Mouse (Mus musculus) forebrain, embryonic 11.5 days (tissue): Measurements from ENCODE around the gene Reg2. TPM values are rescaled to one million over a fixed set of nuclear protein-coding genes. Genes with fewer than 3 reads are reported as not detected.

Experiments used
- ATAC-seq: fragments of 200-750 bp; cut with Nextera tagmentation; replicated peaks from 2 replicates; pipeline ENCODE4 v1.8.0; 2017; ENCODE audit warnings: moderate TSS enrichment; ENCODE audit not compliant: low FRiP score
- DNase-seq: peaks from one replicate; pipeline ENCODE4 v3.0.0-alpha.2; 2017; ENCODE audit warnings: low spot score
- H3K27ac ChIP-seq: fragments of 300-500 bp; sonication (generic); 2 replicates; pipeline ENCODE4 v1.5.1; 2014; ENCODE audit warnings: low read depth, low read length
- H3K27me3 ChIP-seq: fragments of 300-500 bp; sonication (generic); 2 replicates; pipeline ENCODE4 v1.6.1; 2014; ENCODE audit warnings: mild to moderate bottlenecking, low read length, mixed read lengths; ENCODE audit not compliant: control insufficient read depth, insufficient read depth
- H3K36me3 ChIP-seq: fragments of 300-500 bp; sonication (generic); 2 replicates; pipeline ENCODE4 v1.6.1; 2014; ENCODE audit warnings: mild to moderate bottlenecking, low read length, moderate library complexity, mixed read lengths; ENCODE audit not compliant: control insufficient read depth, insufficient read depth
- H3K4me1 ChIP-seq: fragments of 300-500 bp; sonication (generic); replicated peaks from 2 replicates; pipeline ENCODE4 v1.6.1; 2014; ENCODE audit warnings: low read length, mixed read lengths; ENCODE audit not compliant: control insufficient read depth, insufficient read depth
- H3K4me2 ChIP-seq: fragments of 300-500 bp; sonication (generic); 2 replicates; pipeline ENCODE4 v1.6.1; 2014; ENCODE audit warnings: low read depth, mild to moderate bottlenecking, low read length, moderate library complexity, mixed read lengths; ENCODE audit not compliant: severe bottlenecking
- H3K4me3 ChIP-seq: fragments of 300-500 bp; sonication (generic); 2 replicates; pipeline ENCODE4 v1.5.1; 2014; ENCODE audit warnings: low read depth, low read length
- H3K9ac ChIP-seq: fragments of 300-500 bp; sonication (generic); 2 replicates; pipeline ENCODE4 v1.6.1; 2014; ENCODE audit warnings: low read length
- H3K9me3 ChIP-seq: fragments of 300-500 bp; sonication (generic); 2 replicates; pipeline ENCODE4 v1.6.1; 2016; ENCODE audit warnings: low read length, mixed read lengths; ENCODE audit not compliant: control insufficient read depth
- WGBS: fragments of 180-500 bp; shearing (Covaris S2); extraction: QIAGEN DNeasy Blood & Tissue Kit; methylation state at CpG from one replicate; pipeline ENCODE4 v1.1.7; 2014; 5-methylcytosine and 5-hydroxymethylcytosine counted together
- polyA plus RNA-seq: library from polyadenylated mRNA; unstranded; fragments of >200 nt; fragmentation: Nextera tagmentation; extraction: Ambion mirVana; gene quantifications from 2 replicates; pipeline ENCODE4 v1.2.1, GENCODE M21; 2014

Reg2 gene
- polyA plus RNA-seq, 1 experiment from 2014 or later = not detected

GRCm38 (mm10) chr6:78448409-78448808 lies 53.0 kb downstream of the Reg2 start:
- ATAC-seq = no peak

GRCm38 (mm10) chr6:78452804-78453203 lies 57.4 kb downstream of the Reg2 start:
- no peaks in the 10 kb centered on the region for H3K4me1 ChIP-seq
- no peak for ATAC-seq

More at GRCm38 (mm10) chr6:78448409-78448808, 53.0 kb downstream of the Reg2 start:
- H3K9me3 ChIP-seq = no peaks in the 10 kb centered on the region
- no peak overlapping the region for H3K4me2 ChIP-seq
- no peak overlapping the region for H3K9ac ChIP-seq
- H3K4me3 ChIP-seq = no peak overlapping the region
- no peak for DNase-seq
- no peaks in the 10 kb centered on the region for H3K36me3 ChIP-seq
- H3K4me1 ChIP-seq = no peaks in the 10 kb centered on the region
- no peaks in the 10 kb centered on the region for H3K27me3 ChIP-seq
- H3K27ac ChIP-seq = no peak overlapping the region

More at GRCm38 (mm10) chr6:78452804-78453203, 57.4 kb downstream of the Reg2 start:
- no peak overlapping the region for H3K4me3 ChIP-seq
- no peak overlapping the region for H3K4me2 ChIP-seq
- no peak for DNase-seq
- WGBS = 90% methylated on average over 2 of the region's 2 CpGs
- H3K9ac ChIP-seq = no peak overlapping the region
- no peaks in the 10 kb centered on the region for H3K36me3 ChIP-seq
- H3K27ac ChIP-seq = no peak overlapping the region
- H3K27me3 ChIP-seq = no peaks in the 10 kb centered on the region
- H3K9me3 ChIP-seq = no peaks in the 10 kb centered on the region

Other genes starting within 250 kb of the Reg2 start
- not detected in 2 replicates for gene Reg3b, start 25.0 kb upstream of the Reg2 start, polyA plus RNA-seq
- gene Reg3d, start 16.8 kb upstream of the Reg2 start, polyA plus RNA-seq = not detected in 2 replicates
- not detected in 2 replicates for gene Reg3a, start 14.9 kb upstream of the Reg2 start, polyA plus RNA-seq
- not detected in 2 replicates for gene Reg1, start 27.1 kb downstream of the Reg2 start, polyA plus RNA-seq
- gene Reg3g, start 73.2 kb downstream of the Reg2 start, polyA plus RNA-seq = not detected in 2 replicates